Mouse (Mus musculus) forebrain, embryonic 11.5 days (tissue): ENCODE measurements at regions not wholly inside any gene's neighbourhood (a gene's known extent, or its start where the extent isn't known, plus 50 kb on each side); places are given as distances from the start of the nearest gene placed in this dataset.

Source experiments
- ATAC-seq: fragments of 200-750 bp; cut with Nextera tagmentation; replicated peaks from 2 replicates; pipeline ENCODE4 v1.8.0; 2017; ENCODE audit warnings: moderate TSS enrichment; ENCODE audit not compliant: low FRiP score
- DNase-seq: peaks from one replicate; pipeline ENCODE4 v3.0.0-alpha.2; 2017; ENCODE audit warnings: low spot score
- H3K27ac ChIP-seq: fragments of 300-500 bp; sonication (generic); 2 replicates; pipeline ENCODE4 v1.5.1; 2014; ENCODE audit warnings: low read depth, low read length
- H3K27me3 ChIP-seq: fragments of 300-500 bp; sonication (generic); 2 replicates; pipeline ENCODE4 v1.6.1; 2014; ENCODE audit warnings: mild to moderate bottlenecking, low read length, mixed read lengths; ENCODE audit not compliant: control insufficient read depth, insufficient read depth
- H3K36me3 ChIP-seq: fragments of 300-500 bp; sonication (generic); 2 replicates; pipeline ENCODE4 v1.6.1; 2014; ENCODE audit warnings: mild to moderate bottlenecking, low read length, moderate library complexity, mixed read lengths; ENCODE audit not compliant: control insufficient read depth, insufficient read depth
- H3K4me1 ChIP-seq: fragments of 300-500 bp; sonication (generic); replicated peaks from 2 replicates; pipeline ENCODE4 v1.6.1; 2014; ENCODE audit warnings: low read length, mixed read lengths; ENCODE audit not compliant: control insufficient read depth, insufficient read depth
- H3K4me2 ChIP-seq: fragments of 300-500 bp; sonication (generic); 2 replicates; pipeline ENCODE4 v1.6.1; 2014; ENCODE audit warnings: low read depth, mild to moderate bottlenecking, low read length, moderate library complexity, mixed read lengths; ENCODE audit not compliant: severe bottlenecking
- H3K4me3 ChIP-seq: fragments of 300-500 bp; sonication (generic); 2 replicates; pipeline ENCODE4 v1.5.1; 2014; ENCODE audit warnings: low read depth, low read length
- H3K9ac ChIP-seq: fragments of 300-500 bp; sonication (generic); 2 replicates; pipeline ENCODE4 v1.6.1; 2014; ENCODE audit warnings: low read length
- H3K9me3 ChIP-seq: fragments of 300-500 bp; sonication (generic); 2 replicates; pipeline ENCODE4 v1.6.1; 2016; ENCODE audit warnings: low read length, mixed read lengths; ENCODE audit not compliant: control insufficient read depth
- WGBS: fragments of 180-500 bp; shearing (Covaris S2); extraction: QIAGEN DNeasy Blood & Tissue Kit; methylation state at CpG from one replicate; pipeline ENCODE4 v1.1.7; 2014; 5-methylcytosine and 5-hydroxymethylcytosine counted together

GRCm38 (mm10) chr7:73222237-73222915 is 152.9 kb upstream of the Rgma start:
- Histone ChIP-seq H3K4me2 (no peak overlapping the region), H3K4me3 (no peak overlapping the region), H3K9ac (no peak overlapping the region; the same call in 1 of the 2 replicates), H3K36me3 (no peaks in the 10 kb centered on the region), H3K27me3 (no peaks in the 10 kb centered on the region), H3K27ac (peak overlapping the region; percentile 85), H3K4me1 (peaks cover 13% of the 10 kb centered on the region; the same call in 1 of the 2 replicates), H3K9me3 (no peaks in the 10 kb centered on the region)
- DNase-seq (peak; percentile 65), ATAC-seq (peak; percentile 83)
- 1% methylated on average over 4 of the region's 4 CpGs for WGBS

- H3K4me3 ChIP-seq = no peak overlapping the region
- H3K27me3 ChIP-seq = no peaks in the 10 kb centered on the region
- no peak overlapping the region for H3K4me2 ChIP-seq
- DNase-seq (no peak), ATAC-seq (peak; percentile 60)
- peak overlapping the region; percentile 51; the same call in 1 of the 2 replicates for H3K27ac ChIP-seq
- H3K36me3 ChIP-seq = no peaks in the 10 kb centered on the region
- no peaks in the 10 kb centered on the region for H3K9me3 ChIP-seq
- no peak overlapping the region for H3K9ac ChIP-seq
- peaks cover 13% of the 10 kb centered on the region; the same call in 1 of the 2 replicates for H3K4me1 ChIP-seq
- 12% methylated on average over 2 of the region's 2 CpGs for WGBS
These were observed 152.3 kb upstream of the Rgma start for GRCm38 (mm10) chr7:73222929-73223512.

DNA sequence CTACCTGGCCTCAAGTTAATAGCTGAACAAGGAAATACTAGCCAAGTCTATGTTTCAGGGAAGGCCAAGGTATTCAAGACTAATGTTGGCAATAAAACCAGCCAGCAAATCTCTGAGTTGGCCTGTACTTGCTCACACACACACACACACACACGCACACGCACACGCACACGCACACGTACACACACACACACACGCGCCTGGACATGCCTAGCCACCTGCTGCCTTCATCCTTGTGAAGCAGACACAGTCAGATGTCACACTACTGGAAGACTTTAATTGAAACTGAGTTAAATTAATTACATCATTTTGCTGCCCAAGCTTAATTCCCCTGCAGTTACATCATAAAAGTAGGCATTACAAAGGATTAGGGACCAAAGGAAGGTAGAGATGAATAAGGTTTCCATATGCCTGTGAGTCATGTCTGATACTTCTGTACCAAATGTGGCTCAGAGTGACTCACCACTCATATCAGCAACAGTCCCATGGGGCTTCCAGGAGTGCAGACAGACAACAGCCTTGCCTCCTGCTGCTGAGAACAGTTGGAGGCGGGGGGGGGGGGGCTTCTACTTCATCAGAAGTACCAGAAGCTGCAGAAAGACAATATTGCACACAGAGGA is 141.7 kb upstream of the Rgma start:
- Histone ChIP-seq H3K27me3 (no peaks in the 10 kb centered on the region), H3K27ac (no peak overlapping the region), H3K36me3 (no peaks in the 10 kb centered on the region), H3K4me2 (no peak overlapping the region), H3K9ac (no peak overlapping the region), H3K4me1 (no peaks in the 10 kb centered on the region; the same call in 1 of the 2 replicates), H3K9me3 (no peaks in the 10 kb centered on the region), H3K4me3 (no peak overlapping the region)
- 88% methylated on average over 8 of the region's 8 CpGs for WGBS
- DNase-seq (no peak), ATAC-seq (no peak)

DNA sequence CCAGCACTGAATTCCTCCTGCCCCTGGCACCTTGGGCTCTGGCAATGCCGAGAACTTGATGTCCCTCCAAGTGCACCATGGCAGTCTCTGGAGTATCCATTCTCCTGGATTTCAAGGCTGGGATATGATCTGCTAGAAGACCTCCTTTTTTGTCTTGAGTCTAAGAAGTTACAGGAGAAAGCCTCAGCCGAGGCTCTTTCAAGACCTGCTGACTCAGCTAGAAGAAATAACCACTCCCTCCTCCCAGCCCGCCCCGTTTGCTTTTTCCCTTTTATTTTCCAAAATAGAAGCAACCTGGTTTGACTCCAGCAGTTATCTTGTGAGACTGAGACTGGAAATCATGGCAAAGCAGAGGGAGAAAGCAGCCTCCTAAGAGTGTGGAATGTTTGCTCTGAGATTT is 136.8 kb upstream of the Rgma start:
- H3K9ac ChIP-seq = no peak overlapping the region
- H3K27ac ChIP-seq = no peak overlapping the region
- no peaks in the 10 kb centered on the region; the same call in 1 of the 2 replicates for H3K4me1 ChIP-seq
- 44% methylated on average over 4 of the region's 4 CpGs for WGBS
- no peak overlapping the region for H3K4me3 ChIP-seq
- DNase-seq = no peak
- H3K36me3 ChIP-seq = no peaks in the 10 kb centered on the region
- H3K9me3 ChIP-seq = no peaks in the 10 kb centered on the region
- no peaks in the 10 kb centered on the region for H3K27me3 ChIP-seq
- no peak for ATAC-seq
- H3K4me2 ChIP-seq = no peak overlapping the region

GRCm38 (mm10) chr7:73243591-73244355 is 131.5 kb upstream of the Rgma start:
- Histone ChIP-seq H3K27me3 (no peaks in the 10 kb centered on the region), H3K36me3 (no peaks in the 10 kb centered on the region), H3K4me3 (no peak overlapping the region), H3K9me3 (no peaks in the 10 kb centered on the region), H3K9ac (no peak overlapping the region), H3K4me1 (peaks cover 5% of the 10 kb centered on the region; the same call in 1 of the 2 replicates), H3K4me2 (no peak overlapping the region), H3K27ac (0 out of 2 replicates have a peak overlapping the region, but pooled peaks have one; percentile 18)
- DNase-seq (no peak), ATAC-seq (peak; percentile 42; the same call in 1 of the 2 replicates)
- WGBS = 48% methylated on average over 9 of the region's 9 CpGs

- Histone ChIP-seq H3K4me3 (no peak overlapping the region), H3K9ac (no peak overlapping the region), H3K9me3 (no peaks in the 10 kb centered on the region), H3K36me3 (no peaks in the 10 kb centered on the region), H3K4me2 (no peak overlapping the region), H3K27ac (no peak overlapping the region), H3K27me3 (no peaks in the 10 kb centered on the region), H3K4me1 (peaks cover 5% of the 10 kb centered on the region; the same call in 1 of the 2 replicates)
- ATAC-seq (no peak), DNase-seq (no peak)
- WGBS = 91% methylated on average over 2 of the region's 2 CpGs
These were observed 129.9 kb upstream of the Rgma start for GRCm38 (mm10) chr7:73245431-73245830.

DNA sequence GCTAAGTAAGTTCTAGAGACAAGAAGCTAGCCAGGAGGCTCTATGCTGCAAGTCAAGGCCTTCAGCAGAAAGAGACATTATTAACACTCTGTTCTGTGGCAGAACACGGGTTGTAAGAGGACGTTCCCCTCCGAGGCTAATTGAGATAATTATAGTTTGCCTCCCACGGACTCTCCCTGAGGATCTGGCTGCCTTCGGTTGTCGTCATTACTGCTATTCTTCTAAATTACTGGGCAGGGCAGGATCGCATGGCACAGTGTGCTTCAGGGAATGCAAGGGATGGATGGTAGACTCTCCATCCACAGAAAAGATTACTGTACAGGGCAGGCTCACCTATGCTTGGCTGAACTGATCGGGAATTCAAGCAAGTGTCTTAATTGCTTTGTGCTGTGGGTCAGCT is 124.7 kb upstream of the Rgma start:
- no peak for DNase-seq
- Histone ChIP-seq H3K27ac (no peak overlapping the region), H3K36me3 (no peaks in the 10 kb centered on the region), H3K27me3 (no peaks in the 10 kb centered on the region), H3K9ac (no peak overlapping the region), H3K4me1 (peaks cover 2% of the 10 kb centered on the region; the same call in 1 of the 2 replicates), H3K4me2 (no peak overlapping the region), H3K4me3 (no peak overlapping the region), H3K9me3 (no peaks in the 10 kb centered on the region)
- ATAC-seq = no peak
- 48% methylated on average over 8 of the region's 8 CpGs for WGBS

DNA sequence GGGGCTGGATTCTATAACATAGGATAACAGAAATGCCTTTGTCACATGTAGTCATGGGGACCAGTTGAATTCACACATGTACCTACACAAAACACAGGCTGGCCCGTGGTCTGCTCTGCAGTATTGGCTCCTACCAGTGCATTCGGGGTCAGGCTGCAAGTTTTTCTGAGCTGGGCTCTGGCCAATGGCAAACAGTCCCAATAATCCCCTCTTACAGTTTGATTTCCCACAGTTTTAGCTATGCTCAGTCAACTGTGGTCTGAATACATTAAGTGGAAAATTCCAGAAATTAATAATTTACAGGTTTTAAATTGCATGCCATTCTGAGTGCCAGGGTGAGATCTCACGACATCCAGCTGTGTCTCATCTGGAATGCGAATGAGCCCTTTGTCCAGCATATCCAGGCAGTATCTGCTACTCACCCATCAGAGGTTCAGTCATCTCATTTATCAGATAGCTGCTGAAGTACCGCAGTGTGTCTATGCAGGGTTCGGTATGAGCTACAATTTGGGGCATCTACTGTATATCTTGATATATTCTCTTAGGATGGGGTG is 124.0 kb upstream of the Rgma start:
- Histone ChIP-seq H3K27ac (no peak overlapping the region), H3K27me3 (no peaks in the 10 kb centered on the region), H3K9me3 (no peaks in the 10 kb centered on the region), H3K4me3 (no peak overlapping the region), H3K4me1 (peaks cover 2% of the 10 kb centered on the region; the same call in 1 of the 2 replicates), H3K9ac (no peak overlapping the region), H3K4me2 (no peak overlapping the region), H3K36me3 (no peaks in the 10 kb centered on the region)
- no peak for DNase-seq
- ATAC-seq = no peak
- WGBS = 84% methylated on average over 6 of the region's 6 CpGs
